Mouse (Mus musculus) forebrain, embryonic 14.5 days (tissue): ENCODE data around the gene Zfp747. TPM values are rescaled to one million over a fixed set of nuclear protein-coding genes. Genes with fewer than 3 reads are reported as not detected.
"Not testable (repeated sequence)": the region's sequence is repeated elsewhere in the genome, so short reads cannot be mapped to it uniquely, and the experiment has no call there.

Experiments used
- ATAC-seq: fragments of 200-750 bp; cut with Nextera tagmentation; 2 replicates; pipeline ENCODE4 v1.8.0; 2017; ENCODE audit warnings: mild to moderate bottlenecking, moderate library complexity
- DNase-seq: peaks from one replicate; pipeline ENCODE4 v3.0.0-alpha.2; 2015; ENCODE audit warnings: low spot score
- H3K27ac ChIP-seq: fragments of 300-500 bp; sonication (generic); 2 replicates; pipeline ENCODE4 v1.5.1; 2014; ENCODE audit warnings: low read depth, mild to moderate bottlenecking, control low read depth, low read length, moderate library complexity
- H3K27me3 ChIP-seq: fragments of 300-500 bp; sonication (generic); replicated peaks from 2 replicates; pipeline ENCODE4 v1.6.1; 2014; ENCODE audit warnings: low read length, control low read depth, mixed read lengths; ENCODE audit not compliant: control insufficient read depth, insufficient read depth
- H3K36me3 ChIP-seq: fragments of 300-500 bp; sonication (generic); 2 replicates; pipeline ENCODE4 v1.6.1; 2014; ENCODE audit warnings: low read length, control low read depth; ENCODE audit not compliant: control insufficient read depth, insufficient read depth
- H3K4me1 ChIP-seq: fragments of 300-500 bp; sonication (generic); 2 replicates; pipeline ENCODE4 v1.6.1; 2014; ENCODE audit warnings: antibody characterized with exemption, low read length, control low read depth; ENCODE audit not compliant: control insufficient read depth, insufficient read depth
- H3K4me2 ChIP-seq: fragments of 300-500 bp; sonication (generic); 2 replicates; pipeline ENCODE4 v1.6.1; 2014; ENCODE audit warnings: mild to moderate bottlenecking, control low read depth, low read length
- H3K4me3 ChIP-seq: fragments of 300-500 bp; sonication (generic); 2 replicates; pipeline ENCODE4 v1.5.1; 2014; ENCODE audit warnings: low read depth, low read length, control low read depth
- H3K9ac ChIP-seq: fragments of 300-500 bp; sonication (generic); 2 replicates; pipeline ENCODE4 v1.6.1; 2014; ENCODE audit warnings: mild to moderate bottlenecking, low read length, control low read depth, moderate library complexity
- H3K9me3 ChIP-seq: fragments of 300-500 bp; sonication (generic); replicated peaks from 2 replicates; pipeline ENCODE4 v1.6.1; 2016; ENCODE audit warnings: low read length, control low read depth, mixed read lengths; ENCODE audit not compliant: control insufficient read depth
- WGBS: fragments of 180-500 bp; shearing (Covaris S2); extraction: QIAGEN DNeasy Blood & Tissue Kit; methylation state at CpG from one replicate; pipeline ENCODE4 v1.1.7; 2014; 5-methylcytosine and 5-hydroxymethylcytosine counted together
- polyA plus RNA-seq: library from polyadenylated mRNA; unstranded; fragments of >200 nt; fragmentation: Nextera tagmentation; extraction: Ambion mirVana; gene quantifications from 2 replicates; pipeline ENCODE4 v1.2.1, GENCODE M21; 2014

The Zfp747 gene
- polyA plus RNA-seq, result 4.0 and 7.0 TPM in 2 replicates

DNA sequence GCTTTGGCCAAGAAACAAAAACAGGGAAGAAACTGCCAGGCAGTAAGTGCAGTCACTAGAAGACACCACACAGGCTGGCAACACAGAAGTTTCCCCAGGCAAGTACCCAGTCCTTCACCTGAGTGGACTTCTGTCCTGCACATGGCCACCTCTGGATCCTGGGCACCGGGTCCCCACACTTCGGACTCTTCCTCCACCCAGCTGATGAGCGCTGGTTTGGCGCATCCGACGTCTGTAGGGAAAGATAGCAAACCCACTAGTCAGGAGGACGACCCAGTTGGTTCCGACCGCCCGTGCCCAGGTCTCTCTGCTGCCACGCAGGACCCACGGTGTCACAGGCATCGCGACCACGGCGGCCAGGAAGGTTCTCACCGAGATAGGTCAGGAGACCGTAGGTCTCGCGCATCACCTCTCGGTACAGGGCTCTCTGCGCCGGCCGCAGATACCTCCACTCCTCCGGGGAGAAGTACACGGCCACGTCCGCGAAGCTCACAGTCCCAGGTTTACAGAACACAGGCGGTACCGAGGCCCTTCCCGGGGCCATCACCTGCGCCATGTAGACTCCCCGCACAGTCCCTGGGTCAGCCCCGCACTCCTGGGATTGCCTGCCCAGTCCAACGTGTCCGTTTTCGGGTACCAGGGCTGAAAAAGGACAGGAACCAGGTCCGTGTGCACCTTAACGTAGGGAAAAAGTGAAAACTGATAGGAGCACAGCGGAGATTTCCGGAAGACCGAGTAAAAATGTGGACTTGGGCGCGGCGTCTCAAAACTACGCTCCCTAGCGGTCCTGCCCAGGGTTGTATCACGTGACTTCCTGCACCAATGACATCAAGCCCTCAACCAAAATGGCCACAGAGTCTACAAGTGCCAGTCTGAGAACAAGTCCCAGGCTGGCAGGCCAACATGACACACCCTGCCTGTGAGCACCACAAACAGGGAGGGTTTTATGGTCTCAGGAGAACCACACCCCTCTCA lies at the start of gene Zfp747:
Gene Zfp747, minus strand, starts transcription at position 780 of the 975 bp plus-strand sequence.
- WGBS, result 3% methylated on average over 49 of the region's 49 CpGs

GRCm38 (mm10) chr7:127425291-127425690 lies 49.4 kb upstream of the Zfp747 start:
- H3K27me3 ChIP-seq, result 0 out of 2 replicates have a peak, but pooled peaks cover 4% of the 10 kb centered on the region
- no peak overlapping the region for H3K4me2 ChIP-seq
- H3K27ac ChIP-seq, result no peak overlapping the region
- ATAC-seq (no peak), DNase-seq (no peak)
- no peak overlapping the region for H3K9ac ChIP-seq
- WGBS, result 89% methylated on average over 3 of the region's 3 CpGs
- no peaks in the 10 kb centered on the region for H3K36me3 ChIP-seq
- H3K4me1 ChIP-seq, result peaks cover 5% of the 10 kb centered on the region
- no peak overlapping the region for H3K4me3 ChIP-seq
- H3K9me3 ChIP-seq, result no peaks in the 10 kb centered on the region

More for the DNA sequence above, at the start of gene Zfp747:
- H3K27ac ChIP-seq, result peak within 1 kb of the TSS; percentile 52
- H3K4me2 ChIP-seq, result peak within 1 kb of the TSS; percentile 70
- not testable (repeated sequence) for H3K4me1 ChIP-seq, H3K36me3 ChIP-seq, H3K9me3 ChIP-seq, H3K27me3 ChIP-seq
- H3K4me3 ChIP-seq, result peak within 1 kb of the TSS; percentile 65
- H3K9ac ChIP-seq, result peak within 1 kb of the TSS; percentile 77
- ATAC-seq, result peak; percentile 97
- peak; percentile 97 for DNase-seq

- Histone ChIP-seq H3K36me3 (peaks cover 18% of the 10 kb centered on the region), H3K27ac (no peak overlapping the region), H3K27me3 (0 out of 2 replicates have a peak, but pooled peaks cover 4% of the 10 kb centered on the region), H3K4me2 (peak overlapping the region; percentile 81), H3K9me3 (no peaks in the 10 kb centered on the region), H3K4me3 (peak overlapping the region; percentile 75), H3K4me1 (peaks cover 5% of the 10 kb centered on the region), H3K9ac (peak overlapping the region; percentile 92; the same call in 1 of the 2 replicates)
- DNase-seq, result peak; percentile 65
- ATAC-seq, result peak; percentile 78
- WGBS, result under 1% methylated on average over 15 of the region's 15 CpGs
Measured at GRCm38 (mm10) chr7:127422247-127422646, 46.4 kb upstream of the Zfp747 start.

- peak within 1 kb of the TSS; percentile 81 for H3K4me2 ChIP-seq
- DNase-seq (peak; percentile 94), ATAC-seq (peak; percentile 99)
- H3K27me3 ChIP-seq, result 0 out of 2 replicates have a peak, but pooled peaks cover 4% of the 10 kb centered on the region
- H3K4me1 ChIP-seq, result peaks cover 5% of the 10 kb centered on the region
- H3K9ac ChIP-seq, result peak within 1 kb of the TSS; percentile 92
- peaks cover 18% of the 10 kb centered on the region for H3K36me3 ChIP-seq
- peak within 1 kb of the TSS; percentile 75 for H3K4me3 ChIP-seq
- no peaks in the 10 kb centered on the region for H3K9me3 ChIP-seq
- H3K27ac ChIP-seq, result peak within 1 kb of the TSS; percentile 58
- WGBS, result 1% methylated on average over 44 of the region's 48 CpGs
Measured at GRCm38 (mm10) chr7:127421388-127422191, 45.7 kb upstream of the Zfp747 start, which contains the start of gene Zfp688. Gene Zfp688 (minus strand): TSS chr7:127422068.

DNA sequence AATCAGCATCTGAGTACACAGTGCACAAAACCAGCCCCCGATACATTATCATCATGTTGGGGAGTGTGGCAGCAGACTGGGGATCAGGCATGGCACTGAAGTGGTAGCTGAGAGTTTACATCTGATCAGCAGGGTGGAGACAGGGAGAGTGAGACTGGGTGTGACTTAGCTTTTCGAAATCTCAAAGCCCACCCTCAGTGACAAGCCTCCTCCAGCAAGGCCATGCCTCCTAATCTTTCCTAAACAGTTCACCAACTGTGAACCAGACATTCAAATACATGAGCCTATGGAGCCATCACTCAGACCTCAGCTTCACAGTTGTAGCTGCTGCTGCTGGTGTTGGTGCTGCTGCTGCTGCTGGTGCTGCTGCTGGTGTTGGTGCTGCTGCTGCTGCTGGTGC lies 35.6 kb upstream of the Zfp747 start:
- Histone ChIP-seq H3K4me2 (no peak overlapping the region), H3K27ac (no peak overlapping the region), H3K9me3 (no peaks in the 10 kb centered on the region), H3K4me1 (no peaks in the 10 kb centered on the region), H3K4me3 (no peak overlapping the region), H3K9ac (no peak overlapping the region), H3K27me3 (0 out of 2 replicates have a peak, but pooled peaks cover 2% of the 10 kb centered on the region), H3K36me3 (no peaks in the 10 kb centered on the region)
- ATAC-seq (no peak), DNase-seq (no peak)
- whole genome bisulfite sequencing, result 88% methylated on average over 2 of the region's 2 CpGs

DNA sequence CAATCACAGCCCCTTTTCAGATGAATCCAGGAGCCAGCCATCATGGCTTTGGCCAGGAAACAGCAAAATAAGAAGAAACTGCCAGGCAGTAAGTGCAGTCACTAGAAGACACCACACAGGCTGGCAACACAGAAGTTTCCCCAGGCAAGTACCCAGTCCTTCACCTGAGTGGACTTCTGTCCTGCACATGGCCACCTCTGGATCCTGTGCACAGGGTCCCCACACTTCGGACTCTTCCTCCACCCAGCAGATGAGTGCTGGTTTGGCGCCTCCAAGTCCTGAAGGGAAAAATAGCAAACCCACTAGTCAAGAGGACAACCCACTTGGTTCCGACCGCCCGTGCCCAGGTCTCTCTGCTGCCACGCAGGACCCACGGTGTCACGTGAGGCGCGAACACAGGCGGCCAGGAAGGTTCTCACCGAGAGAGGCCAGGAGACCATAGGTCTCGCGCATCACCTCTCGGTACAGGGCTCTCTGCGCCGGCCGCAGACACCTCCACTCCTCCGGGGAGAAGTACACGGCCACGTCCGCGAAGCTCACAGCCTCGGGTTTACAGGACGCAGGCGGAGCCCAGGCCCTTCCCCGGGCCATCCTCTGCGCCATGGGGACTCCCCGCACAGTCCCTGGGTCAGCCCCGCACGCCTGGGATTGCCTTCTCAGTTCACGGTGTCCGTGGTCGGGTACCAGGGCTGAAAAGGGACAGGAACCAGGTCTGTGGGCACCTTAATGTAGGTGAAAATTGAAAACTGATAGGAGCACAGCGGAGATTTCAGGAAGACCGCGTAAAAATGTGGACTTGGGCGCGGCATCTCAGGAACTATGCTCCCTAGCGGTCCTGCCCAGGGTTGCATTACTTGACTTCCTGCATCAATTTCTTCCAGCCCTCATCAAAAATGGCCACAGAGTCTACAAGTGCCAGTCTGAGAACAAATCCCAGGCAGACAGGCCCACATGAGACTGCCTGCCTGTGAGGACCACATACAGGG lies 30.4 kb upstream of the Zfp747 start, which contains the start of gene Zfp764:
Gene Zfp764, minus strand, starts transcription at position 821 of the 986 bp plus-strand sequence.
- H3K36me3 ChIP-seq, H3K9me3 ChIP-seq, H3K4me1 ChIP-seq, H3K27me3 ChIP-seq, H3K27ac ChIP-seq: not testable (repeated sequence)
- Histone ChIP-seq H3K4me2 (peak within 1 kb of the TSS; percentile 80), H3K9ac (peak within 1 kb of the TSS; percentile 77), H3K4me3 (peak within 1 kb of the TSS; percentile 46)
- WGBS, result 11% methylated on average over 40 of the region's 40 CpGs
- DNase-seq (peak; percentile 93), ATAC-seq (peak; percentile 89)

DNA sequence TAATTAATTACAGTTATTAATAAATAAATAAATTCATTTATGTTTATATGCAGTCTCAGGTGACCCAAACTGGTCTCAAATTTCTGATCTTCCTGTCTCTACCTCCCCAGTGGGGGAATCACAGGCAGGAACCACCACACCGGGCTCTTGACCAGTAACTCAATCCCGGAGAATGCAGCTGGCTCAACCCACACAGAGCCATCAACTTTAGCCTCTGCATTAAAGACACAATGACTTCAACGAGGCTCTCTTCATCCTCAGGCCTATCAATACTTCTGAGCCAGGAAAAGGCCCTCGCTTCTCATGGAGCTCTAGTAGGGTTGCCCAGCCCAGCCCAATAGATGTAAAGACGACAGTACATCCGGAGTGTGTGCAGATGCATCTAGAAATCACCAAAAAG lies 28.3 kb upstream of the Zfp747 start:
- H3K4me2 ChIP-seq, H3K27ac ChIP-seq, H3K27me3 ChIP-seq, H3K9me3 ChIP-seq, H3K4me3 ChIP-seq, H3K9ac ChIP-seq, H3K4me1 ChIP-seq, ATAC-seq, H3K36me3 ChIP-seq, DNase-seq: not testable (repeated sequence)
- 94% methylated on average over 6 of the region's 6 CpGs for WGBS

DNA sequence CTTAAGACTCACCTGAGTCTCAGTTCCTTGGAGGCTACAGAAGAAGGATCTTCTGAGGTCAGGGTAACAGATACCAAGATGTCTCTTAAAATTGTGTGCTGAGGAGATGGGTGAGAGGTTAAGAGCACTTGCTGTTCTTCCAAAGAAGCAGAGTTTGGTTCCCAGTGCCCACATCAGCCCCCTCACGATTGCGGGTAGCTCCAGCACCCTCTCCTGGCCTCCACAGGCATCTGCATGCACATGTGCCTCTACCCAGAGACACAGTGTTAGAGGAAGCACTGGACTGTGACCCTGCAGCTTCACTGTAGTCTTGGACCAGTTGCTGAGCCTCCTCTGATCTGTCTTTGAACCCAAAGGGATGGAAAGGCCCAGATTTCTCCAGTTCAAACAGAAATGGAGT lies 27.1 kb upstream of the Zfp747 start:
- WGBS, result 42% methylated on average over 2 of the region's 2 CpGs

More for the DNA sequence above, 27.1 kb upstream of the Zfp747 start:
- no peak overlapping the region for H3K4me2 ChIP-seq
- no peak overlapping the region for H3K4me3 ChIP-seq
- no peak overlapping the region for H3K27ac ChIP-seq
- DNase-seq (no peak), ATAC-seq (no peak)
- H3K36me3 ChIP-seq, result no peaks in the 10 kb centered on the region
- no peaks in the 10 kb centered on the region for H3K9me3 ChIP-seq
- H3K27me3 ChIP-seq, result no peaks in the 10 kb centered on the region
- no peak overlapping the region for H3K9ac ChIP-seq
- no peaks in the 10 kb centered on the region for H3K4me1 ChIP-seq
